Mouse (Mus musculus) kidney, adult 8-10 months (tissue): Measurements from ENCODE around the gene Ifnz.
"Not testable (repeated sequence)": the region's sequence is repeated elsewhere in the genome, so short reads cannot be mapped to it uniquely, and the experiment has no call there.

Source experiments
- DNase-seq, 2 experiments: peaks; one replicate each; pipeline ENCODE4 v3.0.0; 2022

Gene Ifnz

GRCm38 (mm10) chr4:88781831-88782230 is at the start of gene Ifnz:
TSS of gene Ifnz (plus strand) at chr4:88782131.
- not testable (repeated sequence) for DNase-seq

DNA sequence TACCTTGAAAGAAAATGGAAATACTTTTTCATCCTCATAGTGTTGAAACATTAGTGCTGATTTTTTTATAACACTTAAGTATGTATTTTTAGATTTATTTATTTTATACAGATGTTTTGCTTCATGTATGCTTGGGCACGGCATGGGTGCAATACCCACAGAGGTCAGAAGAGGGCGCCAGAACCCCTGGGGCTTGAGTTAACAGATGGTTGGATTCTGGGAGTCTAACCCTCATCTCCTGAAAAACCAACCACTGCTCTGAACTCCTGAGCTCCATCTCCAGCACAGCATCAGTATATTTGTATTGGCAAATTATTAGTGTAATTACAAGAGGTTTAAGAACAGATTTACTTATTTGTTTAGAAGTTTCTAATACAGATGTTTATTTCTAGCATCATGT is 43.5 kb upstream of the Ifnz start:
- peak; percentile 44 to 81 for DNase-seq

DNA sequence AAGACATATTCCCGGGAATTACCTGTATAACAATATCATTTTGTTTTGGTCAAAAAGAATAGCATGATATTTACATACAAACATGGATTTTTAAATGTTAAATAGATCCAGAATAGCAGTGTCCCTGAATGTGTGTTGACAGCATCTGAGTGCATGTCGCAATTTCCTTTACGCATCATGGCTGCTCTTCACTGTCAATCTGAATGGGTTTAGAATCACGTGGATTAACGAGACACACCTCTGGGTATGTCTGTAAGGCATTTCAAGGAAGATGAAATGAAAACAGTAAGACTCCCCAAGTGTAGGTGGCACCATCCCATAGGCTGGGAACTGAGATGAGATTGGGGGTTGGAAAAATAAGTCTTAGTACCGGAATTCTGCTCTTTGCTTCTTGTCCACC is 42.9 kb upstream of the Ifnz start:
- no peak for DNase-seq

DNA sequence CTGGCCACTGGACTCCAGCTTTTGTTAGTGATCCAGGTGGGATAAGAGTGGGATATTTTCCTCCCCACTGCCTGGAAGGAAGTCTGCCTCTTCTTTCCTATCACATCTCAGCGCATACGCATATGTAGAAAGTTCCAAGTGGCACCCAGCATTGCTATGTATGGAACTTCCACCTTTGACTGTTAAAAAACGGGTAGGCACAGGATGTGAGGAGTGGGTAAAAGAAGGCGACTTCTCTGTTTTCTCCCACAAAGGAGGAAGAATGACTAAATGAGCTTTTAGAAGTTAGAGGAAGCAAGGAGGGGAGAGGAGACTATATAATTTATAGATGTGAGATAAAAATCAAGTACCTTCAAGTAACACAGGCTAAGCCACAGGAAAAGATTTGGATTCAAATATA is 40.5 kb upstream of the Ifnz start:
- DNase-seq, result no peak

DNA sequence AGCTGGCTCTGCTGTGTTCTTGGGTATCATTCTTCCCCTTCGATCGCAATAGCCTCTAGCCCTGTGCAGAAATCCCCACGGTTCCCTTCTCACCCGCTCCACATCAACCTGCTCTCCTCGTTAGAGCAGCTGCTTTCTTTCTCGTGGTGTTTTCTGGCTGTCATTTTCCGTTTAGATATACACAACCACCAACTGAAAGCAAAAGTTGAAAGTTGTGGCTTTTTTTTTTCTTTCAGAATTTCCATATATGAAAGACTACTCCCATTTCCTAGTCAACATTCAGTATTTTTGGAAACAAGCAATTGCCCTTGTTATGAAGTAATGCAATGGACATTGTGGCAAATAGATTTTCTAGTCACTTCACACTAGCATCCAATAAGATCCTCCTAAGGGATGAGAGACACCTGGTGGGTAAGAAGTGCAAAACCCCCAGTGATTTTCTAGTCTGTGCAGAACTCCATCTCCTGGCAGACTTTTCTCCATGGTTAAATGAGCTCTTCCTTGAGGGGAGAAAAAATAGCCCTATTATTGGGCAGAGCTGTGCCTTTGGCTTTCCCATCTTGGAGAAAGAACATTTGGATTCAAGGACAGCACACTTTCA is 39.1 kb upstream of the Ifnz start:
- no peak for DNase-seq

GRCm38 (mm10) chr4:88744207-88744606 is 37.7 kb upstream of the Ifnz start:
- DNase-seq, result no peak

GRCm38 (mm10) chr4:88749926-88750325 is 32.0 kb upstream of the Ifnz start:
- DNase-seq, result no peak

- DNase-seq, result peak; percentile 67 to 71
Observed at GRCm38 (mm10) chr4:88754818-88755340, 27.1 kb upstream of the Ifnz start, which contains the start of gene Gm13271. TSS of gene Gm13271 (plus strand) at chr4:88754868.

- DNase-seq, result peak in 1 of 2 experiments; percentile 12
Observed at GRCm38 (mm10) chr4:88756581-88757513, 25.1 kb upstream of the Ifnz start.

DNA sequence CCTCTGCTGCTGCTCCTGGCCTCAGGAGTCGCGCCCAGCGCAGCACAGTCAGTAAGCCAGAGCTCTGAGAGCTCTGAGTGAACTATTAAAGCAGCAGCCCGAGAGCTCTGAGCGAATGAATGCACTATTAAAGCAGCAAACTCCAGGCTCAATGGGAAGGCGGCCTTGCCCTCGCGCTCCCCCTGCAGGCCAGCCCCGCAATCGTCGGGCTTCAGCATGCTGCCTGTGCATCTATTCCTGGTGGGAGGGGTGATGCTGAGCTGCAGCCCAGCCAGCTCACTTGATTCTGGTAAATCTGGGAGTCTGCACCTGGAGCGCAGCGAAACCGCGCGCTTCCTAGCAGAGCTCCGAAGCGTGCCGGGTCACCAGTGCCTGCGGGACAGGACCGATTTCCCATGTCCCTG is 24.3 kb upstream of the Ifnz start:
- DNase-seq, result peak; percentile 90 to 93

- not testable (repeated sequence) for DNase-seq
Observed at GRCm38 (mm10) chr4:88758751-88759150, 23.2 kb upstream of the Ifnz start.

DNA sequence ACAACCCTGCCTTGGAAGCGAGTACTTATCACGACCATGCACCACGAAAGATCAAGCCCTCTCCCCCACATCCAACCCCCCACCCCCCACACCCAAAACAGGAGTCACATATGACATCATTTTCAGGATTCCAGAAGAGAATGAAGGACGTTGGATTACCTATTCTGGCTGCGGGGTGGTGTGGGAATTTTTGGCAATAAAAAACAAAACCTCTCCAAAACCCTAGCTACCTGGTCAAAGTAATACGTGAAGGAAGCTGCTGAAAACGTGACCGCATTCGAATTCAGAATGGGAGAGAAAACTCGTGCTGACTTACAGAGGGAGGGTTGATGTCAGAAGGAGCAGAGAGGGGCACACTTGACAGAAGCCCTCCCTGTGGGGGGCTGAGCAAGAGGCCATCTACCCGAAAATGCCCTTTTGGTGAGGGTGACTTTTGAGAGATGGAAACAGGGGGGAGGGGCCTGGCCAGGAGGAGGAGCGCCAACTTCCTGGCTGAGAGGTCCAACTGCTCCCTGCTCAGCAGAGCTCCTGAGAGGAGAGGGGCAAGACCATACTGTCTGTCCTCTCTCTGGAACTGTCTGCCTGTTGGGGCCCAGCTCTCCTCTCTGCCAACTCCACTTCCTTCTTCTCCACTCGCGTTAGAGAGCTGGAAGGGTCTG is 22.2 kb upstream of the Ifnz start, which contains the start of gene Gm13283:
Gene Gm13283, plus strand, starts transcription at position 510 of the 659 bp plus-strand sequence.
- peak; percentile 33 to 42 for DNase-seq

- DNase-seq, result peak; percentile 85
Observed at GRCm38 (mm10) chr4:88760431-88760830, 21.5 kb upstream of the Ifnz start.

DNA sequence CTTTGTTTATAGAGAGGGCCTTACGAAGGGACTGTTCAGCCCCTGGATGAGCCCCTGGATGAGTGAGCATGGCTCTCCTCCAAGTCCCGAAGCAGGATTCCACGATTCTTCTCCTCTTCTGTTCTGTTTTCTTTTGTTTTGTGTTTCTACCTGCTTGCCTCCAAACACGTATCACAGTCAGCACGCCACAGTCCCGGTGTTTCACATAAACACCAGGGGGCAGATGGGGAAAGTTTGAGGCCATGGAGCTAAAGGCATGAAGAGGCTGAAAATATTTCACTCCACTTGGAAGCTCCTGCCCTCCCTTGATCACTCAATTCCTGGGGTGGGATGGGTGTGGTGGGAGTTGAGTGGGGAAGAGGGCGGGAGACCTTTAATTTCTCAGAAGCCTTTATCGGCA is 20.2 kb upstream of the Ifnz start:
- DNase-seq, result peak; percentile 57 to 63

DNA sequence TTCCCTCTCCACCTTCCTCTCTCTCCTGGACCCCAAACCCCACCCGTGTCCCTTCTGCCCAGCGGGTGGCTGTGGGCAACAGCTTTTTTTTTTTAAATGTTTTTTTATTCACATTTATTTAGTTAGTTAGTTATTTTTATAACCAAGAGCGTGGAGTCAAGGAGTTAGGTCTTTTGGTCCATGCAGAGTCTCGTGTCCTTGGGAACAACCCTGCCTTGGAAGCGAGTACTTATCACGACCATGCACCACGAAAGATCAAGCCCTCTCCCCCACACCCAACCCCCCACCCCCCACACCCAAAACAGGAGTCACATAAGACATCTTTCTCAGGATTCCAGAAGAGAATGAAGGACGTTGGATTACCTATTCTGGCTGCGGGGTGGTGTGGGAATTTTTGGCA is 19.6 kb upstream of the Ifnz start:
- DNase-seq, result not testable (repeated sequence)

DNA sequence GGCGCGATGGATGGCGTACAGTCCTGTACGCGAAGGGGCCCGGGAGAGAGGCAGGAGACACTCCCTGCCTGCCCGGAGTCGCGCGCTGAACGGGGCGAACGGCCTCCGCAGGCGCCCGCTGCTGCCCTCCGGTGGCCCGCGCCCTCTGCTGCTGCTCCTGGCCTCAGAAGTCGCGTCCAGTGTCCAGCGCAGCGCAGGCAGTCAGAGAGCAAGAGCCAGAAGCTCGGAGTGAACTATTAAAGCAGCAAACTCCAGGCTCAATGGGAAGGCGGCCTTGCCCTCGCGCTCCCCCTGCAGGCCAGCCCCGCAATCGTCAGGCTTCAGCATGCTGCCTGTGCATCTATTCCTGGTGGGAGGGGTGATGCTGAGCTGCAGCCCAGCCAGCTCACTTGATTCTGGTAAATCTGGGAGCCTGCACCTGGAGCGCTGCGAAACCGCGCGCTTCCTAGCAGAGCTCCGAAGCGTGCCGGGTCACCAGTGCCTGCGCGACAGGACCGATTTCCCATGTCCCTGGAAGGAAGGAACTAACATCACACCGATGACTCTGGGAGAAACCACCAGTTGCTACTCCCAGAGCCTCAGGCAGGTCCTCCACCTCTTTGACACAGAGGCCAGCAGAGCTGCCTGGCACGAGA is 18.4 kb upstream of the Ifnz start:
- DNase-seq, result peak; percentile 70 to 79

GRCm38 (mm10) chr4:88773534-88773933 is 8.4 kb upstream of the Ifnz start, which contains the start of gene Gm13290:
TSS of gene Gm13290 (plus strand) at chr4:88773834.
- DNase-seq, result not testable (repeated sequence)

GRCm38 (mm10) chr4:88776622-88777021 is 5.3 kb upstream of the Ifnz start, which contains the start of gene Gm13289:
TSS of gene Gm13289 (plus strand) at chr4:88776922.
- DNase-seq, result not testable (repeated sequence)

DNA sequence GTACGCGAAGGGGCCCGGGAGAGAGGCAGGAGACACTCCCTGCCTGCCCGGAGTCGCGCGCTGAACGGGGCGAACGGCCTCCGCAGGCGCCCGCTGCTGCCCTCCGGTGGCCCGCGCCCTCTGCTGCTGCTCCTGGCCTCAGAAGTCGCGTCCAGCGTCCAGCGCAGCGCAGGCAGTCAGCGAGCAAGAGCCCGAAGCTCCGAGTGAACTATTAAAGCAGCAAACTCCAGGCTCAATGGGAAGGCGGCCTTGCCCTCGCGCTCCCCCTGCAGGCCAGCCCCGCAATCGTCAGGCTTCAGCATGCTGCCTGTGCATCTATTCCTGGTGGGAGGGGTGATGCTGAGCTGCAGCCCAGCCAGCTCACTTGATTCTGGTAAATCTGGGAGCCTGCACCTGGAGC is 2.4 kb upstream of the Ifnz start, which contains the start of gene Gm13272:
Gene Gm13272, plus strand, starts transcription at position 301 of the 400 bp plus-strand sequence.
- DNase-seq, result not testable (repeated sequence)

DNA sequence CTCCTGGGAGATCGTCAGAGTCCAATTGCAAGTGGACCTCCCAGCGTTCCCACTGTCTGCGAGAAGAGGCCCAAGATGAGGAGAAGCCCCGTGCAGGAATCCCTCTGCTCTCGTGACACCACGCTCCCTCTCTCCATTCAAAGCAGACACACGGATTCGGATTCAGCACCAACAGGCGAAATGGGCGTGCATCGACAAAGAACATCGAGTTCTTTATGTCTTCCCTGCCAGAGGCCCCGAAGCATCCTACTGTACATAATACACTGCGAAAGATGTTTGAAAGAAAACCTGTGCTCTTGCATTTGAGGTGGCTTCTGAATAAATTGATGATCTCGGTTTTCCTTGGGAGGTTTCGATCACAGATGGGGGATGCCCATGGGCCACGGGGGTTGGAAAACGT is 1.6 kb upstream of the Ifnz start:
- not testable (repeated sequence) for DNase-seq

- DNase-seq, result not testable (repeated sequence)
Observed at GRCm38 (mm10) chr4:88782335-88782734, 404 bp downstream of the Ifnz start.

GRCm38 (mm10) chr4:88785409-88785808 is 3.5 kb downstream of the Ifnz start, which contains the start of gene Gm13276:
TSS of gene Gm13276 (plus strand) at chr4:88785709.
- DNase-seq, result not testable (repeated sequence)
